Mouse (Mus musculus): ENCODE results near the gene Fer1l5.
A peak's percentile ranks its signal among the peaks of the same experiment; 100 is the strongest.

Fer1l5 gene

DNA sequence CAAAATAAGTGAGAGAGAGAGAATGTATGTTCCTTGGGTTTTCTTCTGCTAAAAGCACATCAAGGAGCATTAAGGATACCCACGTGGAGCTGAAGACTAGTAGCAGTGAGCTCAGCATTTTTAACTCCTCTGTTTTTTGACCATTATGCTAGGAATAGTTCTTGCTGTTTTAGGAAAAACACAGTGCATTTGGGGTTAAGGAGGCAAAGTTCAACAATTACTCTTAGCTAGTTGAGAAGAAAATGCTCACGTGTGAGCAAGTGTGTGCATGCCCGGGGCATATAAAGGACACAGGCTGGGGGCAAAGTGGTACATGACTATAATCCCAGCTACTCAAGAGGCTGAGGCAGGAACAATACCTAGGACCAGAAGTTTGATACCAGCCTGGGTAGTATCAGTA, 61.5 kb downstream of the Fer1l5 start:
- DNase-seq: no peak

DNA sequence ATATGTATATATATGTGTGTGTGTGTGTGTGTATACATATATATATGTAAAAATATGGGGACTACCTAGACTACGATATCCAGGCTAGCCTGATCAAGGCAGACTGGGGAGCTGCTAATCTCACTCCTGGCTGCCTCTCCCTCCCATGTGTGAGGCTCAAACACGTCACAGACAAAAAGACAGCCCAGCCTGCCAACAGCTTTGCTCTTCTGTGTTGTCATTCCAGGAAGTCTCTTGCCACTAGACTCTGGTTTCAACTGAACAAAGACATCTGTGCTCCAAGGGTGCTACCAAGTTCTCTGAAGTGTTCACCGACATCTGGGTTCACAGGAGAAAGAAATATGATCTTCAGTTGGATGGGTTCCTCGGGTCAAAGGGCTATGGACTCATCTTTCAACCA, 63.0 kb downstream of the Fer1l5 start:
- DNase-seq: no peak

DNA sequence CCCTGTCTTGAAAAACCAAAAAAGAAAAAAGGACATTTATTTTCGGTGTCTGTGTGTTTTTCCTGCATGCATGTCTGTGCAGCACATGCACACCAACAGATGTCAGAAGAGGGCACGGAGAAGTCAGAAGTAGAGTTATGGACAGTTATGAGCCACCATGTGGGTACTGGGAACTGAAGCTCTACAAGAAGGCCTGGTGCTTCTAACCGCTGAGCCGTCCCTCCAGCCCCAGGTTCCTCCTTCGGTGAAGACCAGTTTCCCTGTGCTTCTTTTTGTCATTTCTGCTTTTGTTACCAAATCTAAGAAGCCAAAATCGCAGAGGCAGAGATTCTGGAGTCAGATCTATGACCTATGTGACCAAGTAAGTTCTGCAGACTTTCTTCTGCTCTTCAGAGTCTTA, 64.4 kb downstream of the Fer1l5 start:
- no peak for DNase-seq

DNA sequence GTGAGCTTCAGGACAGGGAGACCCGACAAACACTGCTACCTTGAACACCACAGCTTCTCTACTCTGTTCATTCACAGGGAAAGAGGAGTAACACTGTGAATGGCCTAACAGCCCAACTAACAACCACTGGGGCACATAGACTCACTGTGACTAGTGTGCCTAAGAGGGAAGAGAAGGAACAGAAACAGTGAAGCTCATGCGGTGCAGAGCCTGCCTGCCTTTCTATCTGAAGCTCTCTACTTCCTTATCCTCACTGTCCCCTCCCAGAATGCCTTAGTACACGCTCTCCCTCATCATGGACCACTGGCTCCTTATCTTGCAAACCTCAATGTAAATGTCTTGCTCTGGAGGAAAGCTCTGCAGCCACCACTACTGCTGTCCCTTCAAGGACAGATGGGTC, 65.1 kb downstream of the Fer1l5 start:
- no peak for DNase-seq

DNA sequence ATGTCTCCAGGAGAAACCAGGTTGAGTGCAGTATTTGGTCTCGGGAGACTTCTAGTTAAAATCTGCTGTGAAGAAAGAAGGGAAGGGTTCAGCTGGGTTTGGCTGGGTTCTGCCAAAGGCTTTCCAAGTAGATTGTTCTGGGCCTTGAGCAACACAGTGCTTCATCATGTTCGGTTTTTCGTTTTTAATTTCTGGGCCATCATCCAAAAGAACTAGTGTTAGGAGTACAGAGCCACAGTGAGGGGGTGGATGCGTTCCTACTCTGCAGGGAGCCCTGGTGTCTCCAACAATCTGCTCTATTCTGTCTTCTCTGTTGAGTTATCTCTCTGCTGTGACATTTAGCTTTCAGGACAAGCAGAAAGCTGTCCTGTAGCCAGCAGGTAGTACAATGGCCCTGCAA, 69.0 kb downstream of the Fer1l5 start:
- DNase-seq: peak; percentile 64 to 72

DNA sequence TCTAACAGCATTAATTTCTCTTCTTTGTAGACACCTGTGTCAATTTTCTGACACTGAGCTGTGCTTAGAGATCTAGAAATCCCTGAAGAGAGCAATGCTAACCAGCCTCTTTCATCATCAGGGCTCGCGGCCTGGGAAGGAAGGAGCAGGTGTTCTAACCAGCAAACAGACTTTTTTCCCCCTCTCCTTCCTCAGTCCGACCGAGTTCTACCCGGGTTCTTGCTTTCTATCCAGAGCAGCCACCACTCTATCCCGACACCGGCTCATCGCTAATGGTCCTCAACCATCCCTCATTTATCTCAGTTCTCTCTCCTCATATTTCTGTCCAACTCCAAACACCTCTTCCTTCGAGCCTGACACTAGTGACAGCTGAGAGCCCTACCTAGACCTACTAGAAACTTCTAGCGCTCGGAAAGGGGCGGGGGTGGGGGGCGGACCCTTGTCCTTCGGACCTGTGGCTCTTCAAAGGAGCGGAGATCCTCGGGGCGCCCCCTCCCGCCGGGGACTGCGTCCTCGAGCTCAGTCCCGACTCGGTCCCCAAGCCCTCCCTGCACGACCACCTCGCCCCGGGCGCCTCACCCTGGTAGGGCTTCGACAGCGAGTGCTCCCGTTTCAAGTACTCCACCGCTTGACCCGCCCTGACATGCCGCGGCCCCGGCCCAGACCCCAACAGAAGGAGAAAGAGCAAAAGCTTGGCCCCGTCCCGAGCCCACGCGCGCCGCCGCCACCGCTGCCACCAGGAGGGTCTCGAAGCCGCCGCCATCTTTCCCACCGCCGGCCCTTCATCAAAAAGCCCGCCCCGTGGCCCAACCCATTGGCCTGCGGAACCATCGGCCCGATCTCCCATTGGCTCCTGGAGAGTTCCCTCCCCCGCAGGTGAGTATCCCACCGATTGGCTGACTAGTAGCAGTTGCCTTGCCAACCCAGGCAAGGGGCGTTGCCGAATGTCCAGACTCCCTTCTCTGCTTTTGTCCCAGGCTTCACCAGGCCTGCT, 72.7 kb downstream of the Fer1l5 start, which contains the start of gene Lman2l:
Lman2l (minus strand) TSS at position 801 of the 994 bp plus-strand sequence.
- DNase-seq: peak; percentile 95 to 99

DNA sequence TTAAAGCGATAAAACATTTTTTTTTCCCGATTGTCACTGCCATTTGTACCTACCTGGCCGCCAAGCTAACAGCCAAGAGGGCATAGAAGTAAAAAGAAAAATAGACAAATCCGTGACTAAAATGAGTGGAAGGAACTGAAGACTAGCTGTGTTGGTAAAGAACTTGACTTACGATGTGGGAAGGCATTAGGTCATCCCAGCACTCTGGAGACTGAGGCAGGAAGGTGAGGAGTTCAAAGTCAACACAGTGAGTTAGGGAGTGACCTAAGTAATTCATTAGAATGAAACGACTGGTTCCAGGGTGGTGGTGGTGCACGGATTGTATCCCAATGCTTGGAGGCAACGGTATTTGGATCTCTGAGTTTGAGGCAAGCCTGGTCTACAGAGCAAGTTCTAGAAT, 73.4 kb downstream of the Fer1l5 start:
- no peak for DNase-seq

DNA sequence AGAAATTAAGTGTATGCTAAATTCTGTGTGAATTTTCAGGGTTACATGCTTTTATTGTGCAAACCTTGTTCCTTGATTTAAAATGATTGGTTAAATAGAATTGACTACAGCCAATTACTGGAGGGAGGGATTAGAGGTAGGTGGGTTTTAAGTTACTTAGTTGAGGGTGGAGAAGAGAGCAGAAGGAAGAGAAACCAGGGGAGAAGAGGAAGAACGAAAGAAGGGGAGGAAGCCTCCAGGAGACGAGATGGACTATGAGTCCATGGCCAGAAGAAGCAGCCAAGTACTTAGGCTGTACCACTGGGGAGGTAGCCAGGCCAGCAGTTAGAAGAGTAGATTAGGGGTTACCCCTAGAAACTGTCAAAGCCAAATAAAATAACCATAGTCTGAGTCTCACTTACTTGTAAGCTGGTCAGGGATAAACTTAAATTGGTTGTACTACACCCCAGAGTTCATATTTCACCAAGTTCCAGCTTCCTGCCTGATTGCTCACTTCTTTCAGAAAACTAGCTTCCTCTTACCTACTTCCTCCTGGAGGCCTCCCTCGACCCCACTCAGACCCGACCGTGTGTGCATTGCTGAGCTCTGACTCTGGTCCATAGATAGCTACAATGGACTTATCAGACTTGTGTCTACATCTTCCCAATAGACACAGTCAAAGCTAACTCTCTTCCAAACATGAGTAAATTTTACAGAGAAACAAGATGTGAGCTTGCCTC, 74.2 kb downstream of the Fer1l5 start:
- no peak for DNase-seq

DNA sequence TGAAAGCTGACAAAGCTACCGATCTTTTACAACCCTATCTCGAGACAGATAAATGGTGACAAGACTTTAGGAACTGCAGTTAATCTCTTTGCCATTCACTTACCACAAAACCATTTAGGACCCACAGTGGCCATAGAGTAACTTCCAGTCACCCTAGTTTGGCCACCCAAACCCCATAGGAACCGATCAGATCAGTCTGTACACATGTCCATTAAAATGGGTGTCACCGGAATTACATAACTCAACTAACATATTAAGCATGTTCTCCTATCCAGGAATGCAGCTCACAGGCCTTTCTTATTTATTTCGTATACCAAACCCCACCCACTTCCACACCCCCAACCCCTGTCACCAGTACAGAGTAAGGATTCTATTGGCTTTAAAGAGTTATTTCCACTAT, 74.8 kb downstream of the Fer1l5 start:
- DNase-seq: no peak

DNA sequence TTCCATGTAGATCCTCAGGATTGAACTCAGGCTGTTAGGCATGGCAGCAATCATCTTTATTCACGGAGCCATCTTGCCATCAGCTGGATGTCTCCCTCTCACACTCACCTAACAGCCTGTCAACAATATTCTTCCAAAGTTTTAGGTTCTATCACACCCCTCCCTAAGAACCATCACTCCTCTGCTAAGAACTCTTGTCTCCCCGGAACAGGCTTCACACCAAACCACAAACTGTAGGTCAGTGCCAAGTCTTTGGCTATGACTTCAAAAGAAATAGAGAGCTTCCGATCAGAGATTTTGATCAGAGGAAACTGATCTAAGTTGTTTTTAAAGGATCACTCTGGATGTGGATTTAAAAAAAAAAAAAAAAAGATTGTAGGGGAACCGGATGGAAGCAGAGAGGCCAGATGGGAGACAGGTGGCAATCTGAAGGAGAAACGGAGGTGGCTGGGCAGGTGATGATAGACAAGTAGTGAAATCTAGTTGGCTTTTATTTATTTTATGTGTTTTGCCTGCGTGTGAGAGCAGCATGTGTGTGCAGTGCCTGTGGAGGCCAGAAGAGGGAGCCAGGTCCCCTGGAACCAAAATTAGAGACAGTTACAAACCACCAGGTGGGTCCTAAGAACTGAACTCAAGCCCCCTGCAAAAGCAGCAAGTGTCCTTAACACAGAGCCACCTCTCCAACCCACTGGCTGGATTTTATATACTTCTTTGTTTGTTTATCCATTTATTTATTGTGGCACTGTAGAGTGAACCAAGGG, 82.1 kb downstream of the Fer1l5 start:
- DNase-seq: no peak

DNA sequence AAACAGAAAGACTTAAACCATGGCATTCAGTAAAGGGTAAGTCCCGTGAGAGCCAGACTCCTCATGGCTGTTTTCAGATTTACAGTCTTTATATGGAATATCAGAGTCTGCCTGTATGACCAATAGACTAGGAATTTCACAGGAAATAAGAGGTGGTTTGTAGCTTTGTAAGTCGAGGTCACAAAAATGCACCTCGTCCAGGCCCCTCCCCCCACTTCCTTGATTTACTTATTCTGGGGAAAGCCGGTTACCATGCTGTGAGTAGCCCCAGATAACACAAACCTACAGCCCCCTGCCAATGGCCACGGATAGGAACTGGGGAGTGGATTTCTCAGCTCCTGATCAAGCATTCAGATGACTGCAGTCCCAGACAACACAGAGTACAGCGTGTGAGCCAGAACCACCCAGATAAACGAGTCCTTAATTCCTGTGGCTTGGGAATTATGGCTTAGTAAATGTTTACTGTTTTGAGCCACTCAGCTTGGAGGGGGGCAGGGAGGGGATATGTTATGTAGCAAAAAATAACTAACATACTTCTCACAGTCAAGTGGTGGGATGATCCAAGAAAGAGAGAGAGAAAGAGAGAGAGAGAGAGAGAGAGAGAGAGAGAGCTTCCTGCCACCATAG, 85.4 kb downstream of the Fer1l5 start:
- DNase-seq: no peak

DNA sequence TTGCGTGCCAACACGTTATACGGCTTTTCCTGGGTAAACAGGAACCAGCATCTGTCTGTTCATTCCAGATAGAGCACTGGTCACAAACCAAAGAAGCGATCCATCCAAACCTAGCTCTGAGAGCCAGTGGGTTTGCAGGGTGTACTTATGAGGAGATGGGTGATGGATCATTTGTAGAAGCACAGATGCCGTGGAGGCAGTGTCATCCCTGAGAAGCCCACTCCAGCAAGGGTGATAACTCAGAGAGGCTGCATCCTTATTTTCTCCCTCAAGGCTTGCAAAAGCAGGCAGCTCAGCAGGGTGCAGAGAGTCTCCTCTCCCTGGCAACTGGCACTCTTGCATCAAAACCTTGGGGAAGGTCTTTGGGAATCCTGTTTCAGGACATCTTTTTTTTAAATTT, 86.1 kb downstream of the Fer1l5 start:
- DNase-seq: no peak

DNA sequence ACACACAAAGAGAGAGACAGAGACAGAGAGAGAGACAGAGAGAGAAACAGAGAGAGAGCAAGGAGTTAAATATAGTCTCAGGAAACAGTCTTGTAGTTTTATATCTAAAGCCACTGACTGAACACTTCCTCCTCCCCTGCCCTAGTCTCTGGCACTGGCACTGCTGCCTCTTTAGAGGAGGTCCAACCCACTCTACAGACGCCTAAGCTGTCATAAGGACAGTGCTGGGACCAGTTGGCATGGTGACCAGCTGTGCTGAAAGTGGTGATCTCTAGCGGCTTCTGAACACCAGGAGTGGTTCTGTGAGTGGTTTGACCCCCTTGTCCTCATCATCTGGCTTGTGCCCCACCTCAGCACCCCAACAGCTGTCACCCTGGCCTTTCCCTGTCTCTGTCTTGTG, 89.7 kb downstream of the Fer1l5 start:
- DNase-seq: no peak

DNA sequence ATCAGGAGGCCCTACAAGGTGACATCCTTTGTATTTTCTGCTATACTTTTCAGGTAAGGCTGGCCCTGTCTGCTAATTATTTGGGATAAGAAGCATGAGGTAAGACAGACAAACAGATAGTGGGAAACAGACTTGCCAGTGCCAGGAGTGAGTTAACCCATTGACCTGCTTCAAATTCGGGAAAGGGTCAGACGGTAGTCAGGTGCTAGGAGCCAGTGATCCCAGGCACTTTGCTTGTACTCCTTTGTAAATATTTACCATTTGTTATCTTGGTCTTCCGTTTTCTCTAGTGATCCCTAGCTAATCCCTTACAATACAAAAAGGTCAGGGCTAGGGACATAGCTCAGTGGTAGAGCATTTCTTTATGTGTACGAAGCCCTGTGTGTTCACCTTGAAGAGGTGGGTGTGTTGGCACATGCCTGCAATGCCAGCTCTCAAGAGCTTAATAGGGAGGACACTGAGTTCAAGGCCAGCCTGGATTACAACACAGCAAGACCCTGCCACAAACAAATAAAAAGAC, 93.6 kb downstream of the Fer1l5 start:
- no peak for DNase-seq

DNA sequence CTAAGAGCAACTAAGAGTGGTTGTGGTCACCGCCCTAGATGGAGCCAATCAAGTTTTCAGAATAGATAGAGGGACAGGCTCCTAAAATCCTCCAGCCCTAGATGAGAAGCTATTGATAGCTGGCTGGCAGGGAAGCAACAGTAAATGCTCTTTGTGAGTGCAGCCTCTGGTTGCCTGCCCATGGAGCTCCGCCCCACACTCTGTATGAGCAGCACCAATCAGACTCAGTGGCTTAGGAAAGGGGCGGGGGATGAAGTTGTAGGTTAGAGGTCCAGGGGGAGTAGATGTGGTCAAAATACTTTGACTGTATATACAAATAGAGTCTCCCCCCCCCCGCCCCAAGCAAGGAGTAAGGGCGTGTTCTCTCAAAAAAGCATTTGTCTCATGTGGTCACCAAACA, 95.4 kb downstream of the Fer1l5 start:
- no peak for DNase-seq

DNA sequence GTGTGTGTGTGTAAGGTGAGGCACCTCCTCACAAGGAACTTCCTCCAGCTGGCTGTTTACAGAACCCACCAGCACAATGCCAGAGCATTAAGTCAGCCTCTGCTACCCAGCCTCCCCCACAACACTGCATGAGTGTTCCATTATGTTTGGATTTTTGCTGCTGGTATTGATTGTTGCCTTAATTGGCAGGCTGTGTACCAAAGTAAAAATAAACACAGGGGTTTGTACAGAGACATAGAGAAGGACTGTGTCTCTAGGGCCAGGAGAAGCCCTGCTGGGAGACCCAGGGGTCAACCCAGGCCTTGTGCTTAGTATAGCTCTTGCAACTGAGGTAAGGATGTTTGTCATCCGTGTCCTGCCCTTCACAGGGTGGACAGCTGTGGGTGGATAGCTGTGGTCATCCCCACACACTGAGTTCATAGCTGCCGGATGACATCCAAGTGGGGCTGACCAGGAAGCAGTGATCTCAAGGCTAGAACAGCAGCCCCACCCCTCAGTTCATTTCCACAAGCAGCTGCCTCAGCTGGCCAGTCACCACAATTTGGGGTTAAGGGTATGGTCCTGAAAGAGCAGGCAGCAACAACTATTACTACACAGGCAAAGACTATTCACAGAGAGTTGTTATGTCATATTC, 97.8 kb downstream of the Fer1l5 start:
- peak in 1 of 2 experiments; percentile 10 for DNase-seq

DNA sequence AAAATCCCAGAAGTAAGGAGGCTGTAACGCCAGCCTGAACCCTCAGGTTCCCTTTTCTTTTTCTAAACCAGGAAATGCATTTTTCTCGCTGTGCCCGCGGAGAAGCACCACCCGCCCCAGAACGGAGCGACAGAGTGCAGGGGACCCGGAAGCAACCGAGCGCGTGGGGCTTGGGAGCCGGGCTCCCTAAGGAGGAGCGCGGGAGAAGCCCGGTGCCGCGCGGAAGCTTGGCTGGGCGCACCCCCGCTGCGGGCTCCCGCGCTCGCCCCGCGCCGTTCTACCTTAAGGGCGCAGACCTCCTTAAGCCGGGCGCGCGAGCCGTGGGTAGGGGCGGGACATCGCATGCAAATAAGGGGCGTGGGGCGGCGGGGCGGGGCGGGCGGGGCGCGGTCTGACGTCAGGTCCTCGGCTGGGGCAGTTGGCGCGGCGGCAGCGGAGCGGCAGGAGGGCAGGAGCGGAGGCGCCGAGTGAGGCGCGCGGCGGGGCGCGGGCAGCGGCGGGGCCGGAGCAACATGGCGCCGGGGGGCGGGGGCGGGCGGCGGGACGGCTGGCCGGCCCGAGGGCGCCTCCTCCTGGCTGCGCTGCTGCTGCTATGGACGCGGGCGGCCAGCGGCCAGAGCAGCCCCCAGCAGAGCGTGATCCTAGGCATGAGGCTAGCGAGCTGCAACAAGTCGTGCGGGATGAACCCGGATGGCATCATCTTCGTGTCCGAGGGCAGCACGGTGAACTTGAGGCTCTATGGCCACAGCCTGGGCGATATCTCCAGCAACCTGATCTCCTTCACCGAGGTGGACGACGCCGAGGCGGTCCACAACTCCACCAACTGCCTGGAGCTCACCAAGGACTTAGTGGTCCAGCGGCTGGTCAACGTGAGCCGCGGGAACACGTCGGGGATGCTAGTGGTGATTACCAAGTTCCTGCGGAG, 99.4 kb downstream of the Fer1l5 start, which contains the start of gene Cnnm4:
Cnnm4 (plus strand) TSS at position 440 of the 925 bp plus-strand sequence.
- DNase-seq: peak; percentile 89 to 90

Data from cerebellum, adult 18-20 months (tissue).